Mouse (Mus musculus) liver, embryonic 11.5 days (tissue): Measurements from ENCODE around the gene Zfp760. TPM values are rescaled to one million over a fixed set of nuclear protein-coding genes. Genes with fewer than 3 reads are reported as not detected.
"Not testable (repeated sequence)": the region's sequence is repeated elsewhere in the genome, so short reads cannot be mapped to it uniquely, and the experiment has no call there.

Experiments
- ATAC-seq: fragments of 200-750 bp; cut with Nextera tagmentation; replicated peaks from 2 replicates; pipeline ENCODE4 v1.8.0; 2017; ENCODE audit warnings: moderate number of reproducible peaks, mild to moderate bottlenecking, moderate TSS enrichment, moderate library complexity; ENCODE audit not compliant: low FRiP score
- DNase-seq: peaks from one replicate; pipeline ENCODE4 v3.0.0-alpha.2; 2017; ENCODE audit warnings: low spot score
- H3K27ac ChIP-seq: fragments of 300-500 bp; sonication (generic); 2 replicates; pipeline ENCODE4 v1.5.1; 2014; ENCODE audit warnings: mild to moderate bottlenecking, low read depth, low read length, control low read depth
- H3K27me3 ChIP-seq: fragments of 300-500 bp; sonication (generic); replicated peaks from 2 replicates; pipeline ENCODE4 v1.6.1; 2014; ENCODE audit warnings: low read length, mixed read lengths; ENCODE audit not compliant: control insufficient read depth, insufficient read depth
- H3K36me3 ChIP-seq: fragments of 300-500 bp; sonication (generic); 2 replicates; pipeline ENCODE4 v1.6.1; 2014; ENCODE audit warnings: mild to moderate bottlenecking, low read length, moderate library complexity, mixed read lengths; ENCODE audit not compliant: control insufficient read depth, insufficient read depth
- H3K4me1 ChIP-seq: fragments of 300-500 bp; sonication (generic); replicated peaks from 2 replicates; pipeline ENCODE4 v1.6.1; 2014; ENCODE audit warnings: low read length, mixed read lengths; ENCODE audit not compliant: control insufficient read depth, insufficient read depth
- H3K4me2 ChIP-seq: fragments of 300-500 bp; sonication (generic); 2 replicates; pipeline ENCODE4 v1.6.1; 2014; ENCODE audit warnings: mild to moderate bottlenecking, control low read depth, moderate library complexity
- H3K4me3 ChIP-seq: fragments of 300-500 bp; sonication (generic); 2 replicates; pipeline ENCODE4 v1.5.1; 2014; ENCODE audit warnings: low read depth, low read length, control low read depth
- H3K9ac ChIP-seq: fragments of 300-500 bp; sonication (generic); 2 replicates; pipeline ENCODE4 v1.6.1; 2014; ENCODE audit warnings: low read depth, low read length, control low read depth
- H3K9me3 ChIP-seq: fragments of 300-500 bp; sonication (generic); 2 replicates; pipeline ENCODE4 v1.6.1; 2016; ENCODE audit warnings: low read length, inconsistent platforms, mixed read lengths; ENCODE audit not compliant: control insufficient read depth
- WGBS: fragments of 180-500 bp; shearing (Covaris S2); extraction: QIAGEN DNeasy Blood & Tissue Kit; methylation state at CpG from one replicate; pipeline ENCODE4 v1.1.7; 2014; 5-methylcytosine and 5-hydroxymethylcytosine counted together
- polyA plus RNA-seq: library from polyadenylated mRNA; unstranded; fragments of >200 nt; fragmentation: Nextera tagmentation; extraction: Ambion mirVana; gene quantifications from 2 replicates; pipeline ENCODE4 v1.2.1, GENCODE M21; 2014

Zfp760 gene
- 9.7 and 9.9 TPM in 2 replicates for polyA plus RNA-seq

DNA sequence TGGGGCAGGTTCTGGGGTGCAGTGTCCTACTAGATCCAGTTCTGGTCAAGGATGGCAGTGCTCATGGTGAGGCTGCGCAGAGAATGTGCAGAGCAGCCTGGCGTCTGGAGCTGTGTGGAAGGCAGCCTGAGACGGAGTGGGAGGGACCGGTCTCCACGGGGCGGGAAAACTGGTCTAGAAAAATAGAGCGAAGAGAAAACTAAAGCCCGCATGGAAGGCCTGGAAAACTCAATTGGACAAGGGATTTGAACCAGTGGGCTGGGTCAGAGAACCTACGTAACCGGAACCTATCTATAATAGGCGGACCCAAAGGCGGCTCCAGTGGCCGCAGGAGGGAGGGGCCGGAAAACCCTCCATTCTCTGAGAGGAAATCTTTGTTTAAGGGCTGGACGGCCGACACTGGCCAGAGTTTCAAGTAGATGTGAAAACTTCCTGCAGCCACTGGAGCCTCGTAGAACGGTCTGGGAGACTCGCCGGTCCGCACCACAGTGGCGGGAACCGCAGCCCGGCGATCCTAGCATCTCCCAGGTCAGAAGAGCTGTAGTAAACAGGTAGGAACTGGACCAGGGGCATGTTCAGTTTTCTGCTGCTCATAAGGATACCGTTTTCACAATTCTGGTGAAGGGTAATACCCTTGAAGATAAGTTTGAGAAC, at the start of gene Zfp760:
Gene Zfp760, plus strand, starts transcription at position 399 of the 654 bp plus-strand sequence.
- Histone ChIP-seq H3K27ac (peak within 1 kb of the TSS; percentile 91), H3K36me3 (no peaks in the 10 kb centered on the region), H3K9ac (peak within 1 kb of the TSS; percentile 75), H3K27me3 (no peaks in the 10 kb centered on the region), H3K4me3 (peak within 1 kb of the TSS; percentile 72), H3K9me3 (no peaks in the 10 kb centered on the region), H3K4me1 (peaks cover 12% of the 10 kb centered on the region), H3K4me2 (peak within 1 kb of the TSS; percentile 74)
- 5% methylated on average over 26 of the region's 26 CpGs for WGBS
- ATAC-seq = peak; percentile 81
- peak; percentile 76 for DNase-seq

DNA sequence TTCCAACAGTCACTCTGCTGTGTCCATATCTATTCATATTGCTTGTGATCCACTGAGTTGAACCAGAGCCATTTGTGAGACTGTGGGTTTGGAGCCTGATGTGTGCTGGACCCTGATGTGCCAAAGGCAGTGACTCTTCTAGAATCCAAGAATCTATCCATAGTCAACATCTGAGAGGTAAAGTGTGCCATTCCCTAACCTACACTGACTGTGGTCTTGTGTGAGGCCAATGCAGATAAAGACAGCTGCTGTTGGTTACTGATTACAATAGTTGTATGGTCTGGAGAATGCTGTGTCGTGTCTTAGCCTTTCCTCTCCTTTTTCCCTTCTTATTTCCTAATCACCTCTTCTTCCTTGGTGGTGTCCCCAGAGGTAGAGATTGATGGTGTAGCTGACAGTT, 28.7 kb upstream of the Zfp760 start:
- H3K27me3 ChIP-seq, H3K9ac ChIP-seq, H3K36me3 ChIP-seq, H3K9me3 ChIP-seq, DNase-seq, H3K4me1 ChIP-seq, H3K27ac ChIP-seq: not testable (repeated sequence)
- Histone ChIP-seq H3K4me2 (peak overlapping the region; percentile 77), H3K4me3 (peak overlapping the region; percentile 7; the same call in 1 of the 2 replicates)
- peak; percentile 65 for ATAC-seq
- WGBS = 7% methylated on average over 1 of the region's 1 CpGs

DNA sequence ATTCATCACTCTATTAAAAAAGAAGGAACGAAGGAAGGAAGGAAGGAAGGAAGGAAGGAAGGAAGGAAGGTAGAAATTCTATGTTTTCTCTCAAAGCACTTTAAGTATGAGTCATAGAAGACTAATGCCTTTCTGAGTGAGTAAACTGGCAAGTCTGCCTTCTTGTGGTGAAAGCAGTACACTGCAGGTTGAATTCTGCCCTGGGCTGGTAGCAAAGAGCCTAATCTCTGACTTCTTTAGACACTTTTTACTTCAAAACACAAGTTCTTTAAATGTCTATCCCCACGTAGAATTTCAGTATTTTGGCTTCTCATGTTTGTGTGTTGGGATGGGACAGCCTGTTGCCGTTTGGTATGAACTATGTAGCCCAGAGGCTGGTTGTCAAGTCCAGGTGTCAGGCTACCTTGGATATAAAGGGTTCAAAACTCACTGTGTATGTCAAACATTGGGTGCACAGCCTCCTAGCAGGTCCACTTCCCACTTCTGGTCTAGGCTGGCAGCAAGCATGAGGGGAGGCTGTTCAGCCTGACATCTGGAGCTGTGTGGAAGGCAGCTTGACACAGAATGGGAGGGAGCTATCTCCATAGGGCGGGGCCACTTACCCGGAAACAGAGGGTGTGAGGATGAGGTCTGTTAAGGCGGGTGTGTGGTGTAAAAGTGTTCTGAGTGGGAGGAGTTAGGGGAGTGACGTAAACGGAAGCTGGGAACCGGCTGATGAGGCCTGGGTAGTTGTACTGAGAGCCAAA, 28.1 kb upstream of the Zfp760 start:
- H3K9me3 ChIP-seq = no peaks in the 10 kb centered on the region
- no peaks in the 10 kb centered on the region for H3K27me3 ChIP-seq
- peak overlapping the region; percentile 66 for H3K9ac ChIP-seq
- DNase-seq (peak; percentile 79), ATAC-seq (peak; percentile 99)
- peak overlapping the region; percentile 88 for H3K27ac ChIP-seq
- 2% methylated on average over 9 of the region's 9 CpGs for WGBS
- no peaks in the 10 kb centered on the region; the same call in 1 of the 2 replicates for H3K4me1 ChIP-seq
- H3K4me2 ChIP-seq = peak overlapping the region; percentile 77
- H3K4me3 ChIP-seq = peak overlapping the region; percentile 56
- H3K36me3 ChIP-seq = no peaks in the 10 kb centered on the region

DNA sequence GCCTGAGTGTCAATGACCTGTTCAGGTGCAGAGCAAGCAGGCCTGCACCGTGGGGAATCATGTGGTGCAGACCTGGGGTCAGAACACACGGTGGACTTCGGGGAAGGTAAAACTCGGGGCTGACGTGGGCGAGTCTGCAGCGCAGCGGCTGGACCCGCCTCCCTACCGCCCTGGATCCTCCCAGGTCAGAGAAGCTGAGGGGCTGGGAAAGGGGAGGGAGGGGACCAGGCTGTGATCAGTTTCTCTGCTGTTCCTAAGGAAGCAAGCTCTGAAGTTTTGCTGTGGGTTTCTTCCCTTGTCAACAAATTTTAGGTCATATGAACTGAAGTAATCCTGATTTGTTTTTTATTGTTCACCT, 27.5 kb upstream of the Zfp760 start:
- 0% methylated on average over 10 of the region's 10 CpGs for WGBS
- Histone ChIP-seq H3K4me3 (peak overlapping the region; percentile 56), H3K9ac (peak overlapping the region; percentile 66), H3K4me2 (peak overlapping the region; percentile 77)
- H3K27ac ChIP-seq, H3K27me3 ChIP-seq, H3K36me3 ChIP-seq, H3K4me1 ChIP-seq, H3K9me3 ChIP-seq: not testable (repeated sequence)
- DNase-seq (peak; percentile 68), ATAC-seq (peak; percentile 85)

DNA sequence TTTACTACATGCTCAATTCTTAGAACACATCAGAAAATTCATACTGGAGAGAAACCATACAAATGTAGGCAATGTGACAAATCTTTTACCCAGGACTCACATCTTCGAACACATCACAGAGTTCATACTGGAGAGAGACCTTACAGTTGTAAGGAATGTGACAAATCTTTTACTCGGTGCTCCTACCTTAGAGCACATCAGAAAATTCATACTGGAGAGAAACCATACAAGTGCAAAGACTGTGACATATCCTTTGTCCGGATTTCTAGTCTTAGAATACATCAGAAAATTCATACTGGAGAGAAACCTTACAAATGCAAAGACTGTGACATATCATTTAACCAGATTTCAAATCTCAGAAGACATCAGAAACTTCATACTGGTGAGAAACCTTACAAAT, 16.0 kb upstream of the Zfp760 start, which contains the start of gene Gm10226:
Gene Gm10226, plus strand, starts transcription at position 301 of the 400 bp plus-strand sequence.
- Histone ChIP-seq H3K4me1 (no peaks in the 10 kb centered on the region), H3K9ac (no peak within 1 kb of the TSS), H3K27me3 (no peaks in the 10 kb centered on the region), H3K4me3 (no peak within 1 kb of the TSS), H3K36me3 (no peaks in the 10 kb centered on the region), H3K27ac (no peak within 1 kb of the TSS), H3K4me2 (no peak within 1 kb of the TSS), H3K9me3 (no peaks in the 10 kb centered on the region)
- no peak for ATAC-seq
- DNase-seq = no peak
- 80% methylated on average over 3 of the region's 3 CpGs for WGBS

DNA sequence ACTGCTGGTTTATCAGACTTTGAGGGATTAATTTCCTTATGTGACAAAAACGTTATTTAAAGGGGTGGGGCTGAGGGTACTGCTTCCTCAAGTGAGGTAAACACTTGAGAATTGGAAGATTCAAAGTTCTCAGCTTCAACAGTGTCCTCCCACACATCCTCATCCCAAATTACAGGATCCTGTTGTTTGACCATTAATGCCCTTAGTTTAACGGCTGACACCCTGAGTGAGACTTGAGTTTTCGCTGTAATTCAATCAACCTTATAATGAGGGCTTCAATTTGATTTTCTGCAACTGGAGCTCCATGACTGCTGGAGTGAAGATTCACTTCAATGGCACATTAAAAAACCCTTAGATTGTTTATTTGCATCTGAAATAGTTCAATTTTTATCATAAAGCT, 14.2 kb upstream of the Zfp760 start:
- H3K4me3 ChIP-seq = no peak overlapping the region
- ATAC-seq (no peak), DNase-seq (no peak)
- H3K9ac ChIP-seq = no peak overlapping the region
- H3K27ac ChIP-seq = no peak overlapping the region
- no peak overlapping the region for H3K4me2 ChIP-seq
- no peaks in the 10 kb centered on the region for H3K27me3 ChIP-seq
- WGBS = 72% methylated on average over 3 of the region's 3 CpGs
- H3K9me3 ChIP-seq = no peaks in the 10 kb centered on the region
- no peaks in the 10 kb centered on the region for H3K4me1 ChIP-seq
- H3K36me3 ChIP-seq = no peaks in the 10 kb centered on the region

DNA sequence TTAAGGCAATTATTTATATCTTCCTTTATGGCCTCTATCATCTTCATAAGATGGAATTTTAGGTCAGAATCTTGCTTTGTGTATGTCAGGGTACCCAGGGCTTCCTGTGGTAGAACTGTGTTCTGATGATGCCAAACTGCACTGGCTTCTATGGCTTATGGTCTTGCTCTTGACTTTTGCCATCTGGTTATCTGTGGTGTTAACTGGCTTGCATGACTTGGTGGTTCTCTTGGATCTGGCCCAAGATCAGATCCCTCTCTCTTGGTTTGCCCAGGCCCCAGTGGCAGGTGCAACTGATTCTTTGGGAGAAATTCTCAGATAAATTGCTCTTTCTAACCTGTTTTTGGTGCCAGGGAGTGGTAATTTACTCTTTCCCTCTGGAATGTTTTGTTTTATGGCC, 11.5 kb upstream of the Zfp760 start:
- DNase-seq (no peak), ATAC-seq (no peak)
- no peak overlapping the region for H3K4me2 ChIP-seq
- H3K9me3 ChIP-seq = no peaks in the 10 kb centered on the region
- H3K36me3 ChIP-seq = no peaks in the 10 kb centered on the region
- H3K4me3 ChIP-seq = no peak overlapping the region
- H3K27me3 ChIP-seq = no peaks in the 10 kb centered on the region
- H3K9ac ChIP-seq = no peak overlapping the region
- no peaks in the 10 kb centered on the region for H3K4me1 ChIP-seq
- no peak overlapping the region for H3K27ac ChIP-seq

DNA sequence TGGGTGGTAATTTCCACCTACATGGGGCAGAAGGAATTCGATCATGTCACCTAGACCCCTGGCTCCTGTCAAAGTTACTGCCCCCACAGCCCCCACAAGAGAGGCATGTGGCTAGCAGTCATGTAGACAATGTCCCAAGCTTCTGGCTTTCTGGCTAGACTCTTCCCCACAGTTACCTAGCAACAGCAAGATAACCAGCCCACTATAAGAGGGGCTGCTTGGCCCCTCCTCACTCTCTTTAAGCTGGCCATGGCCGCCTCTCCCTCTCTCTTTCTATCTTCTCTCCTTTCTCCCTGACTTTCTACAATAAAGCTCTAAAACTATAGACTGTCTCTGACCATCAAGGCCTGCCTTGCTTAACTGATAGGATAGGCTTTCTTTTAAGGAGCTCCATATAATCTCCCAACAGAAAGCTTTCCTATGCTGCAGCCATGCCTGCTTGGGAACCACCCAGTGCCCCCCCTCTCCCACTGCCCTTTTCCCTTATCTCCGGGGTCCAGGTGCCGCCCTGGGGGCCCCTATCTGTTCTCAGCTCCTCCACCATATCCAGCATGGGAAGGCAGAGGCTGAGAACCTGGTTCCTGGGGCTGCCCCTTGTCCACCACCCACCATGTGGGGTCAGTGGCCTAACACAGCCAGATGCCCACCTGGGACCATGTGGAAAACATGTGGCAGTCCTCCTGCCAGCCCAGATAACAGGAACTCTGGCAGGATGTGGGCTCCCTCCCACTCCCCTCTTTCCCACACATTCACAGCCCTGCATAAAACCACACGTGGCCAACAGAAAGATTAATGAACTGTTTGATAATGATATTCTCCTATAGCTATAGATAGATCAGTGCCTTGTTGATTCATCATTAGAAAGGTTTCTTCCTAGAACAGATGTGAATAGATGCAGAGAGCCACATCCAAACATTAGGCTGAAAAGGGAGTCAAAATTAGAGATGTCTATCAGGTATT, 5.0 kb upstream of the Zfp760 start:
- Histone ChIP-seq H3K27me3 (no peaks in the 10 kb centered on the region), H3K36me3 (no peaks in the 10 kb centered on the region), H3K4me1 (peaks cover 9% of the 10 kb centered on the region), H3K9me3 (no peaks in the 10 kb centered on the region), H3K4me3 (no peak overlapping the region), H3K27ac (peak overlapping the region; percentile 84), H3K4me2 (peak overlapping the region; percentile 42), H3K9ac (peak overlapping the region; percentile 41)
- DNase-seq (peak; percentile 74), ATAC-seq (peak; percentile 98)
- WGBS = 18% methylated on average over 5 of the region's 5 CpGs
